Mouse (Mus musculus) testis, postnatal 10 days (tissue): ENCODE results near the gene Phc2.
"Not testable (repeated sequence)": the region's sequence is repeated elsewhere in the genome, so short reads cannot be mapped to it uniquely, and the experiment has no call there.

Experiments used
- DNase-seq: peaks from one replicate; pipeline ENCODE4 v3.0.0; 2021; ENCODE audit warnings: low spot score

The Phc2 gene

DNA sequence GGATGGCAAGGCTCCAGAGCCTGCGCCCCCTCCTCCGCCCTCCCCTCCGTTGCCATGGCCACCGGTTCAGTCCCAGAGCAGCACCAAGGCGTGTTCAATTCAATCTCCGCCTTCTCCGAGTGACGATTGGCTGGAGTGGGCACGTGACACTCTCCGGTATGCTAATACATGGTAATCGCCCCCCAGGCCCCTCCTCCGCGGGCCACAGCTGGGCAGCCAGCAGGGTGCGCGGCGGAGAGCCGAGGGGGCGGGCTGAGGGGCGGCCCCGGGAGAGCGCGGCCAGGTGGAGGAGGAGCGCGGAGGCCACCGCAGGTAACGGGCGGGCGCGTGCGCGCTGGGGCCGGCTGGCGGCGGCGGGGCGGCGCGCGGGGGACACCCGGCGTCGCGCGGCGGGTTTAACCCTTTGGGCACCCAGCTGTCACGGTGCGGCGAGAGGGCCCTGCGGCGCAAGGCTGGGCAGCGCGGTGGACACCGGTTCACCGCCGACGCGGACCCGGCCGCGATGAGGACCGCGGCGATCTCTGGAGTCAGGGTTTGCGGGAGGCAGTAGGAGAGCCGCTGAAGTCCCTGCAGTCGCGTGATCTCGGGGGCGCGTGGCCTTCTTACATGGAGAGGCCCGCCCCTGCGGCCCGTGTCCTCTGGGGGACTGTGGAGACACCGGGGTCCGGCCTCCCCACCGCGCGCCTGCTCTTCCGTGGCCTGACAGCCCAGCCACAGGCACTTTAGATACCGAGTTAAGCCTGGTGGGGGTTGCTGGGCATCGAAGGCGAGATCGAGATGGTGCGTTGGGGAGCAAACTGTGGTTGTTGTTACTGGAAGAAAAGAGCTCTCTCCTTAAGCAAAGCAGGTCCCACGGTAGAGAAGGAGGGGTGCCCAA, at the start of gene Phc2:
Gene Phc2, plus strand, starts transcription at position 198 of the 877 bp plus-strand sequence.
- peak; percentile 94 for DNase-seq

DNA sequence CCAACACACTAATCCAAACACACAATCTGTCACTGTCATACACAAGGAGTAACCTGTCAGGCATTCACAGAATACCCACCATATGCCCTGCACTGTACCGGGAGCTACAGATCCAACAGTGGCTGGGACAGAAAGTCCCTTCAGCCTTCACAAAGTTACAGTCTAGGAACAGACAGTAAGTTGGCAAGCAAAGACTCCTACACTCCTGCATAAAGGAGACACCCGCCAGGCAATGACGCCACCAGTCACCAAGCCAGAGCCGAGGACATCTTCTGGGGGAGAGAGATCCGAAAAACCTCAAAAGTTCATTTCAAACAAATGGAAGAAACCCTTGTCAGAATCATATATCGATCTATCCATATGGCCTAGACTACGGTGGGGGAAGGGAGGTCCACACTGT, 47.9 kb upstream of the Phc2 start:
- no peak for DNase-seq

DNA sequence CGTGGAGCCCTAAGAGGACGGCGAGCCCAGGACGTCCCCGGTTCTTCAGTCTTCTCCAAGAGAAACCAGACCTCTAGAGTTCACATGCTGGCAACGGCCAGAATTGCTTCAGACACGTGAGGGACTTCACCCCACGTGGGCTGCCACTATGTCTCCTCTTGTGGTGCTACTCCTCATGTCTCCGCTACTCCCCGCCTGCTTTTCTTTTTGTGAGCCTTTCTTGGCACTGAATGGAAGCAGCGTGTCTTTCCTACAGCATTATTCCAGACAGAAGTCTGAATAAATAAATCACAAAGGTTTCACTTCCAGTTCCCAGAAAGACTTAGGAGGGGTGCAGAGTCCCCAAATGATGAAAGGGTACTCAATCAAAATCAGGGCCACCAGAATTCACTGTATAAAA, 46.8 kb upstream of the Phc2 start:
- DNase-seq = no peak

- no peak for DNase-seq
Observed at GRCm38 (mm10) chr4:128609276-128609924, 45.1 kb upstream of the Phc2 start.

- peak; percentile 90 for DNase-seq
Observed at GRCm38 (mm10) chr4:128609925-128610402, 44.5 kb upstream of the Phc2 start, which contains the start of gene Zscan20. Zscan20 (minus strand) TSS chr4:128610098.

DNA sequence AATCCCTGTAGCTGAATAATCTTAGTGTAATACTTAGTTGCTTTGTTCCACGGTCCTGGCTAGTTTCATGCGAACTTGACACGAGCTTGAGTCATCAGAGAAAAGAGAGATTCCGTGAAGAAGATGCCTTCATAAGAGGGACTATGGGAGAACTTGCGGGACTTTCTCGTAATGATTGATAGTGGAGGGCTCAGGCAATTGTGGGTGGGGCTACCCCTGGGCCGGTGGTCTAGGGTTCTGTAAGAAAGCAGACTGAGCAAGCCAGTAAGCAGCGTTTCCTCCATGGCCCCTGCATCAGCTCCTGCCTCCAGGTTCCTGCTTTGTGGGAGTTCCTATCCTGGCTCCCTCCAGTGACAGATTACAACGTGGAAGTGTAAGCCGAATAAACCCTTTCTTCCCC, 43.8 kb upstream of the Phc2 start:
- DNase-seq = no peak

GRCm38 (mm10) chr4:128611726-128612125, 42.8 kb upstream of the Phc2 start:
- not testable (repeated sequence) for DNase-seq

DNA sequence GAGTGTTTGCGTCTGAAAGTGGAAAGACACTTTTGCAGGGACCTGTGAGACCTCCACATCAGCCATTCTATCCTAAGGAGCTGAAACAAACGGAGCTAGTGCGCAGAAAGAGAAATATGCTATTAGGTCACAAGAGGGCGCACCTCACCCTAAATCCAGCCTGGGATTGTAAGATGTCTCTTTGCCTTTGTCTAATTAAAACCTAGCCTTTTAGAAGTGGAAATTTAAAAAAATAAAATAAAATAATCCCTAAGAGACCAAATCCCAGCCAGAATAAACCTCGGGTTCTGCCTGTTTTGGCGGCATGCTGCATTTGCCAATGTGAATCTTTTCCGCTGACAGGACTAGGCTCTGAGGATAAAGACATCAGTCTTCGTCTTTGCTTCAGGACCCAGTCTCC, 41.2 kb upstream of the Phc2 start:
- no peak for DNase-seq

DNA sequence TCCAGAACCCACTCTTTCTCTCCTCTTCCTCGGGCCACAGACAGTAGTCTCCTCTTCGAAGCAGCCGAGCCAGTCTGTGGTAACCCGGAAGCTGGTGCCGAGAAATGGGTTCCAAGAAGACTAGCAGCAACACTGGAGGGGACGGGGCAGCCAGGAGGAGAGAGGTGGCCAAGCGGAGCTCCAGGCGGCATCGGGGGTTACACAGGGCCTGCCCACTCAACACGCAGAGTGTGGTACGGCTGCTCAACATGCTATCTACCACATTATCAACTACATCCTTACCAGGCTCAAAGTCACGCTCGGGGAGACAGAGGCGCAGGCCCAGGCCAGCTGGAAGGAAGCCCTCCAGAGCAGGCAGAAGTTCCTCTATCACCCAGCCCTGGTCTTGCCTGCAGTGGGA, 38.7 kb upstream of the Phc2 start:
- DNase-seq = no peak

GRCm38 (mm10) chr4:128617363-128618120, 37.0 kb upstream of the Phc2 start:
- DNase-seq = no peak

DNA sequence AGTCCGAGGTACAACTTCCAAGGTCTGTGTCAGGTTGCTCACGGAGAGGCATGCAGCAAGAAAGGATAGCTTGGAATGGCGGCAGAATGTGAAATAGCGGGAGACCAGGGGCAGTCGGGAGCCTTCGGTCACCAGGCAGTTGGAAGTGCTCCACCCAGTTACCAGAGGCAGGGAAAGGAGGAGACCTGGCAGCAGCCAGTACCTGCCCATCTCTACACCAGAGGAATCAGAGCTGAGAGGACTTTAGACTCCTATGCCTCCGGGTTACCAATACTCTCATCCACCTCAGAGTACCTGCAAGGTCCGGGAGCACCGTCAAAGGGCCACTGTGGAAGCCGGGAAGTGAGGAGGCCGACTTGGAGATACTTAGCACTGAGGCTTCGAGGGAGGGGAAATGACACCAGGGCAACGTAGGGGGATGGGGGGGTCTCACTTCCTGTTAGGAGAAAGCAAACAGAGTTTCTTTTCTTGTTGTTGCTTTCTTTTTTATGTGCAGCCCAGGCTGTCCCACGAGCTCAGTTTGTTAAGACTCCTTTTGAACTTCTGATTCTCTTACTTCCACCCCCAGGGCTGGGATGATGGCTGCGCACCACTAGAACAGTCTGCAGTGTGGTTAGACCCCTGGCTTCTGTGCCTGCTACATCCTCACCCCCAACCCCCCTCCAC, 36.1 kb upstream of the Phc2 start, which contains the start of gene Tlr12:
Gene Tlr12, minus strand, starts transcription at position 374 of the 666 bp plus-strand sequence.
- no peak for DNase-seq

DNA sequence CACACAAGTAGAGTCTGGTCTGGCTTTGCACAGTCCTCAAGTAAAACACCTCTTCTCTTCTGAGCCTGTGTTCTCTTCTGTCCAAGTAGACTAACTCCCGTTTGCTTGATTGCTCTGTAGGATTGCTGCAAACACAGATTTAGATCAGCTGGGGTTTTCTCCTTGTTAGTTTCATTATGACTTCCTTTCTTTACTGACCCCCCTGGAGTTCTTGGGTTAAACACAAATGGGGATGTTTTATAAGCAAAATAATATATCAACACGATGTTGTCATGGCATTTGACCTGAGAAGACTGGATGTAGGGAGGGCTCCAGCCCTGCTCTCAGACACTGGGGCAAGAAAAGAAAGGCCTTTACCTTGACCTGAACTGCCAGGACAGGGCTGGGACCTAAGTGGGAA, 35.5 kb upstream of the Phc2 start:
- no peak for DNase-seq

GRCm38 (mm10) chr4:128620572-128620971, 33.9 kb upstream of the Phc2 start:
- no peak for DNase-seq

GRCm38 (mm10) chr4:128621109-128621508, 33.4 kb upstream of the Phc2 start:
- no peak for DNase-seq

DNA sequence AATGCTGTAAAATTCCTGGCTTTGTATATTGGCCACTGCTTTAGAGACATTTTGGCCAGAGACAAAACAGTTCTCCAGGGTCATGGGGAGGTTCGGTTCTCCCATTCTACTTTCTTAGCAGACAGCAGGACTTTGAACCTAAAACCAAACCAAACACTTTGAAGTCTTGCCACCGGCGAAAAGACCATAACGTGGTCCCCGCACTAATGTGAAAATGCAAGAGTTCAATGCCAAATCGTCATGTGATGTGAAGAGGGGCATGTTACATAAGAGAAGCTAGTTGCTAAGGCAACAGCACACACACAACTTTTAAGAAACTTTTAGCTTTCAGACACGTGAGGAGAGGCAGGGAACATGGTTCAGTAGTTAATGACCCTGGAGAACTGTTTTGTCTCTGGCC, 19.1 kb upstream of the Phc2 start:
- no peak for DNase-seq

- DNase-seq = no peak
Observed at GRCm38 (mm10) chr4:128635894-128636585, 18.5 kb upstream of the Phc2 start.

DNA sequence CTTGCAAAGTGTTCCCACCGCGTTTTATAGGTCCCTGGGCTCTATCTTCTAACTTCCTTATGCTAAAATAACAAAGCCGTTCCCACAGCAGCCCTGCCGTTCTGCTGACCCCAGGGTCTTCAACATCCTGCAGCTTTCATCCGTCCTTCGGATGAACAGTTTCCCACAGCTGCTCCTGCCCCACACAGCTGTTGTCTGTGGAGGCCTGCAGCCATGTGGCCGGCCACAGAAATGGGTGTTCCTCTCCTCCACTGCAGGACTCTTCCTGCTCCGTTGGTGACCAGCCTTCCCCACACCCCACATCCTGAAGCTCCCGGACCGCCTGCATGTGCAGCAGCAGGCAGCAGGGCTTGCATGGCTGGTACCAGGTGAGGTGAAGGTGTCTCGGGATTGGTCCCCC, 17.3 kb upstream of the Phc2 start:
- no peak for DNase-seq

GRCm38 (mm10) chr4:128638265-128638923, 16.1 kb upstream of the Phc2 start:
- no peak for DNase-seq

DNA sequence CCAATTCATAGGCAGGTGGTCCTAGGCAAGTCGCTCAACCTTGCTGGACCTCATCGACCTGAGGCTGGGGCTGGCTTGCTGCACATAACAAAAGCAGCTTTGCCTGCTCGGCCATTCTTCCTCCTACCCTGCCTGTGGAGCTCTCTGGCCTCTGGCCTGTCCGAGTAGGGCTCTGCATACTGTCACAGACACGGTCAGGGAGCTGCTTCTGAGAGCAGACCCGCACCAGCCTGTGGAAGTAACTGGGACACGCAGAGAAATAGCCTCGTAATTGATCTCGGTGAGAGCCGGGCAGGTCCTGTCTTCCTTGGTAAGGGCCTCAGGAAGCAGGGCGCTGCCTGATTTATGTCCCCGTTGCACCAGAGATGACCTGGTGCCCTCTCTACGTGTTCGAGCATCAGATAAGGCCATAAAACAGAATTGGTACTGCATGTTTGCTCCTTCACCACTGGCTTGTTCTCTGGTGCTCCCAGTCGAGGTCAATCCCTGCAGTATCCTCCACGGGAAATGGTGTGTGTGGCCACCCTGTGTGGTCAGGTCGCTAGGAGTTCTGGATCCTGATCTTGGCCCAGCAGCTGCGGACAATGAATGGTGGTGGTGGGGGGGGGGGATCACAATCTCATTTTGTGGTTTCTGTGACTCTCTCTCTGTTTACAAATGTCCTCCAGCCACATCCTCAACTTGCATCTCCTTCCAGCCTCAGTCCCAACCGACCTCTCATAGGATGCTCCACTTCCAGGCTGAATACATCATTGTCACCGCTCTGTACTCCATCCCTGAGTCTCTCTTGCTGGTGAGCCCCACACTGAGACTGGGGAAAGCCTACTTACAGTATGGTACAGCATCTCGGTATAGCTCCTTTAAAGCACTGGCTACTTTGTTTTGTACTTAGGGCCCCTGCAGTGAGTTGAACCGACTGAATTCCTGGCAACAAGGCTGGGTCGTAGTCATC, 12.5 kb upstream of the Phc2 start:
- DNase-seq = no peak

DNA sequence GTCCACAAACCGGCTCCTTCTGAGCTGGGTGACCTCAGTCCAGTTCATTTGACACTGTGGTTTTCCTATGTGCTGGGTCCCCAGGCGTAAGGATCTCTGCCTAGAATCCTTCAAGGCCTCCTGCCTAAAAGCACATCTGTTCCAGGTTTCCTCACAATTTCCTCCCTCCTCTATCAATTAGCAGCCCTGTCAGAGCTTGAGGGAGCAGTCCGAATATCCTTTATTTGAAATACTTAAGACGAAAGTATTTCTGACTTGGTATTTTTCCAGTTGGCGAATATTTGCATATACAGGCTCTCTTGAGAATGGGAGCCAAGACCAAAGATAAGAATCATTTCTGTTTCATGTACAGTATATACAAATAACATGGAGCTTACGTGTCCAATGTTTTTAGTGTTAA, 8.6 kb upstream of the Phc2 start:
- DNase-seq = no peak
